Comparison of ENCODE assay signal across 8 mouse cellular contexts in genomic region chrX:74023188-74024049, GRCm38 (mm10). TPM values are rescaled to one million over a fixed set of nuclear protein-coding genes. Genes with fewer than 3 reads are reported as not detected.
DNase-seq lines count a peak whose midpoint lies in the region; ATAC-seq lines count a peak whose summit lies in the region.

Irak1 (minus strand) TSS chrX:74023918.

- peak; percentile 65 for DNase-seq in adrenal gland, adult 8-10 months
- peak; percentile 84 for DNase-seq in embryo, embryonic 11 days
- DNase-seq in gastrocnemius, postnatal 36 days: peak; percentile 62 to 77
- peak; percentile 81 for DNase-seq in intestine, embryonic 14.5 days (ENCODE audit: low spot score)
- peak in 1 of 2 experiments; percentile 64 for DNase-seq in left cerebral cortex, postnatal 14 days (ENCODE audit: low spot score in 2 of 2)
- DNase-seq in right cerebral cortex, postnatal 14 days: peak; percentile 65
- peak; percentile 69 for DNase-seq in yolk sac, embryonic 10.5 days (ENCODE audit: low spot score)

- peak; percentile 77 for ATAC-seq in intestine, embryonic 14.5 days (replicated peaks; ENCODE audit: low FRiP score, low TSS enrichment, low read depth)
- ATAC-seq in megakaryocyte-erythroid progenitor cell, adult 5-6 weeks (replicated peaks; ENCODE audit: low FRiP score, low TSS enrichment, poor library complexity, severe bottlenecking): peak; percentile 86

- H3K4me1 ChIP-seq in intestine, embryonic 14.5 days (replicated peaks; ENCODE audit: control insufficient read depth, insufficient read depth, low read length): no peaks in the 10 kb centered on the region

- no peaks in the 10 kb centered on the region for H3K27me3 ChIP-seq in intestine, embryonic 14.5 days (replicated peaks; ENCODE audit: control insufficient read depth, insufficient read depth, low read length)

- H3K9me3 ChIP-seq in intestine, embryonic 14.5 days (ENCODE audit: control insufficient read depth, low read length): no peaks in the 10 kb centered on the region

- H3K4me2 ChIP-seq in intestine, embryonic 14.5 days (ENCODE audit: low read length): peak within 1 kb of the TSS; percentile 52

- intact Hi-C loops in gastrocnemius, postnatal 36 days (cut with DNase I): loop anchor here (5.0 to 10.0 kb wide), 2 partner anchors 219 to 391 kb away; no protein-coding TSS in a partner anchor
- intact Hi-C loops in left cerebral cortex, postnatal 14 days (cut with DNase I): loop anchor here (5.0 kb wide), 1 partner anchor 56 kb away; the partner anchor contains the start of gene Hcfc1

- H3K27ac ChIP-seq in intestine, embryonic 14.5 days (ENCODE audit: low read depth): peak within 1 kb of the TSS; percentile 77

- H3K4me3 ChIP-seq in intestine, embryonic 14.5 days (ENCODE audit: low read depth, low read length): peak within 1 kb of the TSS; percentile 54

- WGBS in intestine, embryonic 14.5 days: 14% methylated on average over 56 of the region's 72 CpGs

- H3K36me3 ChIP-seq in intestine, embryonic 14.5 days (ENCODE audit: control insufficient read depth, insufficient read depth, low read length): peaks cover 9% of the 10 kb centered on the region

- H3K9ac ChIP-seq in intestine, embryonic 14.5 days (ENCODE audit: low read length): peak within 1 kb of the TSS; percentile 79

RNA-seq across cellular contexts. Expression of gene Irak1, which starts in this region (rescaled TPM):
- total RNA-seq in adrenal gland, adult 8-10 months (2022): 100 to 1,000 TPM; 109 to 154 (median 129) TPM
- 10 to 100 TPM; 40.0 to 41.4 TPM for total RNA-seq in gastrocnemius, postnatal 36 days (2021)
- polyA plus RNA-seq in intestine, embryonic 14.5 days (2014; fragmentation: Nextera tagmentation; extraction: Ambion mirVana): 50.8 and 55.8 TPM in 2 replicates
- 10 to 100 TPM; 32.1 to 38.5 TPM for total RNA-seq in left cerebral cortex, postnatal 14 days (2021)
- total RNA-seq in megakaryocyte-erythroid progenitor cell, adult 5-6 weeks (2014; fragmentation: Nextera tagmentation): 74.9 and 81.2 TPM in 2 replicates
- 43.2 and 48.7 TPM in 2 replicates for total RNA-seq in megakaryocyte-erythroid progenitor cell, adult 5-6 weeks (2017)
